Mouse (Mus musculus) ES-E14 (cell line): ENCODE data around the gene Fezf2.

Experiments used
- CHD2 ChIP-seq: IDR thresholded peaks from 2 replicates; pipeline ENCODE4 v1.6.1; 2014; ENCODE audit warnings: mild to moderate bottlenecking, low read depth, low read length, inconsistent platforms
- HCFC1 ChIP-seq: IDR thresholded peaks from 2 replicates; pipeline ENCODE4 v1.6.1; 2012; ENCODE audit warnings: low read length, inconsistent platforms, borderline replicate concordance; ENCODE audit not compliant: insufficient read depth
- MAFK ChIP-seq: IDR thresholded peaks from 2 replicates; pipeline ENCODE4 v1.6.1; 2014; ENCODE audit warnings: mild to moderate bottlenecking, low read depth, low read length, inconsistent platforms; ENCODE audit not compliant: insufficient read depth
- ZC3H11A ChIP-seq: IDR thresholded peaks from 2 replicates; pipeline ENCODE4 v1.6.1; 2012; ENCODE audit warnings: low read depth, mild to moderate bottlenecking, inconsistent platforms, low read length, borderline replicate concordance
- ZNF384 ChIP-seq: IDR thresholded peaks from 2 replicates; pipeline ENCODE4 v1.6.1; 2012; ENCODE audit warnings: low read depth, low read length, inconsistent platforms

DNA sequence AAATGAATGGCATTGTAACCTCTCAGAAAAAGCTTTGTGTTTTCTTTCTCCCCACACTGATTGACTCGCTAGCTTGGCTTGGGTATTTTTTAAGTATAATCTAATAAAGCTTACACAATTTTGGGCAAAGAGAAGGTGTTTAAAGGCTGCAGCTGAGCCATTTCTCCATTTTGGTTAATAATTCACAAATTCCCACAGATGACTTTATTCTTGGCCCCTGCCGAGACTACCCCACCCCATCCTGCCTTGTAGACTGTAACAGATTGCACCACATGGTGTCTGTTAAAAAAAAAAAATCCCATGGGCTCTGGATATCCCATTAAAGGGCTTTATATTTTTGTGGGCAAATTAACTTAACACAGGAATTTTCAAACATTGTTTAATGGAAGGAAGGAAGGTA lies 44.9 kb downstream of the Fezf2 start:
- TF ChIP-seq MAFK (no peak), ZNF384 (no peak), CHD2 (no peak), ZC3H11A (no peak), HCFC1 (no peak)
